Mouse (Mus musculus): ENCODE data around the gene Tshz3.

The Tshz3 gene

GRCm38 (mm10) chr7:36786713-36787421, 88.9 kb downstream of the Tshz3 start:
- no peak for DNase-seq

- DNase-seq = no peak
These were observed 98.7 kb downstream of the Tshz3 start for GRCm38 (mm10) chr7:36796392-36797187.
